Mouse (Mus musculus): ENCODE results near the gene Cpsf6. TPM values are rescaled to one million over a fixed set of nuclear protein-coding genes. Genes with fewer than 3 reads are reported as not detected.

The Cpsf6 gene
- polyA plus RNA-seq, 1 experiment: 36.6 TPM

DNA sequence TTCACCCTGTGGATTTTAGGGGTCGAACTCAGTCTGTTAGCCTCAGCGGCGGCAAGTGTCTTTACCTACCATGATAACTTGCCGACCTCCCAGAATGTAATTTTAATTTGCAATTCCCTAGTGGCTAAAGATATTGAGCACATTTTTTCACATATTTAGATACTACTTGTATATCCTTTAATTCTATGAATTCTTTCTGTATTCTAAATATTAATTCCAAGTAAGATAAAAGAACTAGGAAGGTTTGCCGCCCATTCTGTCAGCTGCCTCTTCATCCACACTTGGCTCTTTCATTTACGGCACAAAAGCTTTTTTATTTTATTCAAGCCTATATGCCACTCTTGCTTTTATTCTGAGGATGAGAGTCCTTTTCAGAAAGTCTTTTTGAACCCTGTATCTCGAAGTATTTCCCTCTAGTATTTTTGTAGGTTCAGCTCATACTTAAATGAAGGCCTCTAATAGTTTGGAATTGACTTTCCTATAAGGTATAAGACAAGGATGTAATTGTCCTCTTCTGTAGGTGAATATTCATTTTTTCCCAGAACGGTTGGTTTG lies 3.3 kb upstream of the Cpsf6 start:
- no peaks in the 10 kb centered on the region for H3K36me3 ChIP-seq (ENCODE audit: control insufficient read depth, insufficient read depth)
- no peak for TF ChIP-seq MAX (IDR thresholded peaks at IDR 0.05)
- no peak for TF ChIP-seq CTCF (IDR thresholded peaks at IDR 0.05; ENCODE audit: control insufficient read depth, insufficient read depth, insufficient read length)
- no peaks in the 10 kb centered on the region for H3K79me3 ChIP-seq (ENCODE audit: low read depth)
- H3ac ChIP-seq (ENCODE audit: control insufficient read depth, insufficient read length, low read depth): no peak overlapping the region
- no peaks in the 10 kb centered on the region for H3K79me2 ChIP-seq (ENCODE audit: control insufficient read depth, insufficient read depth)
- no peaks in the 10 kb centered on the region for H3K27me3 ChIP-seq (ENCODE audit: control insufficient read depth, insufficient read depth, insufficient read length)
- no peak overlapping the region for H3K4me3 ChIP-seq (ENCODE audit: insufficient read depth, poor library complexity, severe bottlenecking)

DNA sequence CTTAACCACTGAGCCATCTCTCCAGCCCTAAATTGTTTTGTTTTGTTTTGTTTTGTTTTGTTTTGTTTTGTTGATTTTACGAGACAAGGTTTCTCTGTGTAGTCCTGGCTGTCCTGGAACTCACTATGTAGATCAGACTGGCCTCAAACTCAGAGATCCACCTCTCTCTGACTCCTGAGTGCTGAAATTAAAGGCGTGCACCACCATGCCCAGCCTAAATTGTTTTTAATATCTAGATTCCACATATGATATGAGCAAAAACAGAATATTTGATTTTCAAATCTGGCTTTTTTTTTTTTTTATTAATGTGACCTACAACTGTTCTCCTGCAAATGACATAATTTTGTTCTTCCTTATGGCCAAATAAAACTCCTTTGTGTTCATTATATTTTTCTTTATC lies 2.3 kb upstream of the Cpsf6 start:
- Histone ChIP-seq H3K4me3 (ENCODE audit: insufficient read depth, poor library complexity, severe bottlenecking) (no peak overlapping the region), H3K36me3 (ENCODE audit: control insufficient read depth, insufficient read depth) (no peaks in the 10 kb centered on the region), H3ac (ENCODE audit: control insufficient read depth, insufficient read length, low read depth) (no peak overlapping the region), H3K79me2 (ENCODE audit: control insufficient read depth, insufficient read depth) (no peaks in the 10 kb centered on the region), H3K79me3 (ENCODE audit: low read depth) (no peaks in the 10 kb centered on the region), H3K27me3 (ENCODE audit: control insufficient read depth, insufficient read depth, insufficient read length) (no peaks in the 10 kb centered on the region)
- TF ChIP-seq USF1 (IDR thresholded peaks at IDR 0.05; ENCODE audit: low read depth): no peak
- no peak for TF ChIP-seq CTCF (IDR thresholded peaks at IDR 0.05; ENCODE audit: control insufficient read depth, insufficient read depth, insufficient read length)
- TF ChIP-seq MYOG (IDR thresholded peaks at IDR 0.05; ENCODE audit: control insufficient read depth, extremely low read depth, insufficient read length): no peak
- no peak for TF ChIP-seq CEBPB (IDR thresholded peaks at IDR 0.05; ENCODE audit: low read depth)
- TF ChIP-seq FOSL1 (IDR thresholded peaks at IDR 0.05; ENCODE audit: insufficient read depth, low read length, poor library complexity, severe bottlenecking): no peak
- no peak for TF ChIP-seq MAX (IDR thresholded peaks at IDR 0.05)
- no peak for TF ChIP-seq MYOD1 (IDR thresholded peaks at IDR 0.05; ENCODE audit: control insufficient read depth, insufficient read length, low read depth)

DNA sequence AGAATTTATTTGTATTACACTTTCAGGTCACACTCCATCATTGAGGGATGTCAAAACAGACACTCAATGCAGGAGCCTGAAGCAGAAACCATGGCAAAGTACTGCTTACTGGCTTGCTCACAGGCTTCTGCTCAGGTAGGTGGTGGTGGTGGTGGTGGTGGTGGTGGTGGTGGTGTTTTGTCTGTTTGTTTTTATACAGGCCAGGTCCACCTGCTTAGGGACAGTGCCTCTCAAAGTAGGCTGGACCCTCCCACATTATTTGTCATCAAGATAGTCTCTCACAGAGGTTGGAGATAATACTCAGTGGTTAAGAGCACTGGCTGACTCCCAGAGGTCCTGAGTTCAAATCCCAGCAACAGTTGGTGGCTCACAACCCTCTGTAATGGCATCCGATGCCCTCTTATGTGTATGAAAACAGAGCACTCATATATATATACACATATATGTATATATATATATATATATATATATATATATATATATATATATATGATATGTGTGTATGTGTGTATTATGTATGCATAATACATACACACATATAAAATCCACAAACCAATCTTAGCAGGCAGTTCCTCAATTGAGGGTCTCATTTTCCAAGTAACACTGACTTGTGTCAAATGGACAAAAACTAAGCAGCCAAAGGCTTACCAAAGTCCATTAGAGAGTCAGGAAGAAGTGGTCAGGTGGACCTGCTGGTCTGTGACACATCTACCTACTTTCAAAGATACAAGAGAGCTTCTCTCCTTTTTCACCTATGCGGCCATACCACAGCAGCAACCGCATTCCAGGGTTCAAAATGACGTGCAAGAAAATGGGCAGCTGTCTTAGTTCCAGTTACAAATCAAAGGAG lies 1.1 kb upstream of the Cpsf6 start:
- no peaks in the 10 kb centered on the region for H3K27me3 ChIP-seq (ENCODE audit: control insufficient read depth, insufficient read depth, insufficient read length)
- H3ac ChIP-seq (ENCODE audit: control insufficient read depth, insufficient read length, low read depth): no peak overlapping the region
- no peak for TF ChIP-seq MAX (IDR thresholded peaks at IDR 0.05)
- peaks cover 10% of the 10 kb centered on the region for H3K79me2 ChIP-seq (ENCODE audit: control insufficient read depth, insufficient read depth)
- H3K79me3 ChIP-seq (ENCODE audit: low read depth): peaks cover 3% of the 10 kb centered on the region
- no peak overlapping the region for H3K4me3 ChIP-seq (ENCODE audit: insufficient read depth, poor library complexity, severe bottlenecking)
- H3K36me3 ChIP-seq (ENCODE audit: control insufficient read depth, insufficient read depth): no peaks in the 10 kb centered on the region

DNA sequence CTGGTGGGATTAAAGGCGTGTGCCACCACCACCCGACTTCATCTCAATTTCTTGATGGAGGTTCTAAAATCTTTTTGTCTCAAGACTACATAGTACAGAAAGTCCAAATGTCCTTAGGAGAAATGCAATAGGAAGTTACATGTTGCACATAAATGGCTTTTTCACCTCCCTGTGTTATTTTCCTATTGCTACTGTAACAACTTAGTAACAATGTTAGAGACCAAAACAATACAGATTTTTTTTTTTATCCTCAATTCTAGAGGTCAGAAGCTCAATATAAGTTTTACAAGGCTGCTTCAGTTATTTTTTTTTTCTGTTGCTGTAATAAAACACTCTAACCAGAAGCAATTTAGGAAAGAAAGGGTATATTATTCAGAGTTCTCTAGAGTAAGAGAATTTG lies 374 bp downstream of the Cpsf6 start:
- Histone ChIP-seq H3K4me3 (ENCODE audit: insufficient read depth, poor library complexity, severe bottlenecking) (no peak overlapping the region), H3K79me2 (ENCODE audit: control insufficient read depth, insufficient read depth) (peaks cover 25% of the 10 kb centered on the region), H3K79me3 (ENCODE audit: low read depth) (peaks cover 18% of the 10 kb centered on the region), H3K27me3 (ENCODE audit: control insufficient read depth, insufficient read depth, insufficient read length) (no peaks in the 10 kb centered on the region), H3K36me3 (ENCODE audit: control insufficient read depth, insufficient read depth) (no peaks in the 10 kb centered on the region), H3ac (ENCODE audit: control insufficient read depth, insufficient read length, low read depth) (no peak overlapping the region)
- TF ChIP-seq MAX (IDR thresholded peaks at IDR 0.05) (no peak), CTCF (IDR thresholded peaks at IDR 0.05; ENCODE audit: control insufficient read depth, insufficient read depth, insufficient read length) (no peak)

DNA sequence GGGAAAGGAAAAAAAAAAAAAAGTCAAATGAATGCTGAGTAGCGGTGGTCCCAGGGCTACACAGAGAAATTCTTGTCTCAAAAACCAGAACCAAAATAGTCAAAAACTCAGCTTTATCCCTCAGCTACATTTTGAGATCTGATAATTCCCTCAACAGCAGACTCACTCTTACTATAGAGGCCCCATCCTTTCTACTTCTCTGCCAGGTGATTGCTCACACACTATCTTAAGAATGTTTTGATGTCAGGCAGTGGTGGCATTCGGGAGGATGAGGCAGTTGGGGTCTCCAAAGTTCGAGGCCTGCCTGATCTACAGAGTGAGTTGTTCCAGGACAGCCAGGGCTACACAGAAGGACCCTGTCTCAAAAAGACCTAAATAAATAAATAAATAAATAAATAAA lies 1.2 kb downstream of the Cpsf6 start:
- TF ChIP-seq USF1 (IDR thresholded peaks at IDR 0.05; ENCODE audit: low read depth) (no peak), MYOD1 (IDR thresholded peaks at IDR 0.05; ENCODE audit: control insufficient read depth, insufficient read length, low read depth) (no peak), FOSL1 (IDR thresholded peaks at IDR 0.05; ENCODE audit: insufficient read depth, low read length, poor library complexity, severe bottlenecking) (no peak), CEBPB (IDR thresholded peaks at IDR 0.05; ENCODE audit: low read depth) (no peak), CTCF (IDR thresholded peaks at IDR 0.05; ENCODE audit: control insufficient read depth, insufficient read depth, insufficient read length) (no peak), MYOG (IDR thresholded peaks at IDR 0.05; ENCODE audit: control insufficient read depth, extremely low read depth, insufficient read length) (no peak), MAX (IDR thresholded peaks at IDR 0.05) (no peak)
- Histone ChIP-seq H3ac (ENCODE audit: control insufficient read depth, insufficient read length, low read depth) (no peak overlapping the region), H3K27me3 (ENCODE audit: control insufficient read depth, insufficient read depth, insufficient read length) (no peaks in the 10 kb centered on the region), H3K79me3 (ENCODE audit: low read depth) (peaks cover 26% of the 10 kb centered on the region), H3K36me3 (ENCODE audit: control insufficient read depth, insufficient read depth) (no peaks in the 10 kb centered on the region), H3K79me2 (ENCODE audit: control insufficient read depth, insufficient read depth) (peaks cover 33% of the 10 kb centered on the region), H3K4me3 (ENCODE audit: insufficient read depth, poor library complexity, severe bottlenecking) (no peak overlapping the region)

DNA sequence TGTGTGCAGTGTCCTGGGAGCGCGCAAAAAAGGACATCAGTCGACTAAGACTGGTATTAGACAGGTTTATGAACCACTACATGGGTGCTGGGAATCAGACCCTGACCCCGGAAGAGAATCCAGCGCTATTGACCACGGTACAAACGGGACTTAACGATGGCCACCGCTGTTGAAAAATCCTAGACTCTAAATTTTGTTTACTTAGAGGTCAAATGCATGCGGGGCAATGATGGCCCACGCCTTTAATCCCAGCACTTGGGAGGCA lies 1.6 kb downstream of the Cpsf6 start:
- Histone ChIP-seq H3K36me3 (ENCODE audit: control insufficient read depth, insufficient read depth) (no peaks in the 10 kb centered on the region), H3ac (ENCODE audit: control insufficient read depth, insufficient read length, low read depth) (no peak overlapping the region), H3K27me3 (ENCODE audit: control insufficient read depth, insufficient read depth, insufficient read length) (no peaks in the 10 kb centered on the region), H3K79me3 (ENCODE audit: low read depth) (peaks cover 30% of the 10 kb centered on the region), H3K79me2 (ENCODE audit: control insufficient read depth, insufficient read depth) (peaks cover 37% of the 10 kb centered on the region), H3K4me3 (ENCODE audit: insufficient read depth, poor library complexity, severe bottlenecking) (no peak overlapping the region)
- no peak for TF ChIP-seq USF1 (IDR thresholded peaks at IDR 0.05; ENCODE audit: low read depth)
- no peak for TF ChIP-seq MYOG (IDR thresholded peaks at IDR 0.05; ENCODE audit: control insufficient read depth, extremely low read depth, insufficient read length)
- TF ChIP-seq MAX (IDR thresholded peaks at IDR 0.05): no peak
- no peak for TF ChIP-seq FOSL1 (IDR thresholded peaks at IDR 0.05; ENCODE audit: insufficient read depth, low read length, poor library complexity, severe bottlenecking)
- TF ChIP-seq CTCF (IDR thresholded peaks at IDR 0.05; ENCODE audit: control insufficient read depth, insufficient read depth, insufficient read length): no peak
- TF ChIP-seq MYOD1 (IDR thresholded peaks at IDR 0.05; ENCODE audit: control insufficient read depth, insufficient read length, low read depth): no peak
- no peak for TF ChIP-seq CEBPB (IDR thresholded peaks at IDR 0.05; ENCODE audit: low read depth)

Data from C2C12 (cell line).